Mouse (Mus musculus): Measurements from ENCODE around the gene Abcc5.

DNA sequence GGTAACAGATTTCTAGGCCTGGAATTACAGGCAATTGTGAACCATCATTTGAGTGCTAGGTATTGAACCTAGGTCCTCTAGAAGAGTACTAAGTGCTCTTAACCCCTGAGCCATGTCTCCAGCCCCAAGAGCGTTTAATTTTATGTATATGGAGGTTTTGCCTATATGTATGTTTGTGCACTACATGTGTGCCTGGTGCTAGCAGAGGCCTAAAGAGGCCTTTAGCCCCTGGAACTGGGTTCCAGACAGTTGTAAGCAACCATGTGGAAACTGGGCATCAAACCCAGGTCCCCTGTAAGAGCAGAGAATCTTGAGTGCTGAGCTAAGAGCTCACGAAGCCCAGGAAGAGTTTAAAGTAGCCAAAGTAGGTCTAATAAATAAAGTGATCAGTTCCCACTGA is 126.1 kb downstream of the Abcc5 start:
- no peak for TF ChIP-seq POLR2A (IDR thresholded peaks at IDR 0.05; ENCODE audit: borderline replicate concordance, low read depth, low read length)
- TF ChIP-seq CTCF (IDR thresholded peaks at IDR 0.05; ENCODE audit: low read depth, low read length): no peak
